Mouse (Mus musculus): ENCODE data around the gene Smtnl2. TPM values are rescaled to one million over a fixed set of nuclear protein-coding genes. Genes with fewer than 3 reads are reported as not detected.

Smtnl2 gene
- polyA plus RNA-seq, 1 experiment from 2014 or later, result 8.9 TPM

GRCm38 (mm10) chr11:72394694-72395093 lies 16.8 kb downstream of the Smtnl2 start:
- H3K4me1 ChIP-seq (replicated peaks), result peaks cover 7% of the 10 kb centered on the region; the same call in 1 of the 2 replicates
- WGBS, result 88% methylated on average over 2 of the region's 2 CpGs
- no peak for ATAC-seq (ENCODE audit: low read depth)
- no peaks in the 10 kb centered on the region for H3K27me3 ChIP-seq
- no peak overlapping the region for H3K4me2 ChIP-seq
- H3K9ac ChIP-seq, result no peak overlapping the region
- no peak overlapping the region for H3K27ac ChIP-seq (replicated peaks)
- no peaks in the 10 kb centered on the region for H3K36me3 ChIP-seq
- no peaks in the 10 kb centered on the region for H3K9me3 ChIP-seq
- H3K4me3 ChIP-seq, result no peak overlapping the region

- H3K9me3 ChIP-seq, result no peaks in the 10 kb centered on the region
- ATAC-seq (ENCODE audit: low read depth), result peak; percentile 47; the same call in 1 of the 2 replicates
- H3K27ac ChIP-seq (replicated peaks), result 0 out of 2 replicates have a peak overlapping the region, but pooled peaks have one; percentile 13
- WGBS, result 39% methylated on average over 5 of the region's 5 CpGs
- no peak overlapping the region for H3K4me2 ChIP-seq
- H3K4me1 ChIP-seq (replicated peaks), result peaks cover 7% of the 10 kb centered on the region; the same call in 1 of the 2 replicates
- no peaks in the 10 kb centered on the region for H3K27me3 ChIP-seq
- no peak overlapping the region for H3K4me3 ChIP-seq
- H3K9ac ChIP-seq, result no peak overlapping the region
- H3K36me3 ChIP-seq, result no peaks in the 10 kb centered on the region
Measured at GRCm38 (mm10) chr11:72393669-72394068, 17.8 kb downstream of the Smtnl2 start.

GRCm38 (mm10) chr11:72393243-72393642 lies 18.3 kb downstream of the Smtnl2 start:
- no peaks in the 10 kb centered on the region for H3K9me3 ChIP-seq
- H3K27me3 ChIP-seq, result no peaks in the 10 kb centered on the region
- H3K27ac ChIP-seq (replicated peaks), result 0 out of 2 replicates have a peak overlapping the region, but pooled peaks have one; percentile 13
- H3K9ac ChIP-seq, result no peak overlapping the region
- no peaks in the 10 kb centered on the region for H3K36me3 ChIP-seq
- H3K4me1 ChIP-seq (replicated peaks), result peaks cover 7% of the 10 kb centered on the region; the same call in 1 of the 2 replicates
- WGBS, result 91% methylated on average over 3 of the region's 3 CpGs
- ATAC-seq (ENCODE audit: low read depth), result no peak
- H3K4me3 ChIP-seq, result no peak overlapping the region
- H3K4me2 ChIP-seq, result no peak overlapping the region

- Histone ChIP-seq H3K27me3 (no peaks in the 10 kb centered on the region), H3K4me3 (no peak overlapping the region), H3K4me2 (no peak overlapping the region), H3K27ac (replicated peaks) (no peak overlapping the region), H3K9me3 (no peaks in the 10 kb centered on the region), H3K4me1 (replicated peaks) (peaks cover 7% of the 10 kb centered on the region; the same call in 1 of the 2 replicates), H3K9ac (no peak overlapping the region), H3K36me3 (no peaks in the 10 kb centered on the region)
- 91% methylated on average over 13 of the region's 13 CpGs for WGBS
- ATAC-seq (ENCODE audit: low read depth), result no peak
Measured at GRCm38 (mm10) chr11:72391181-72391580, 20.3 kb downstream of the Smtnl2 start.

- Histone ChIP-seq H3K9me3 (no peaks in the 10 kb centered on the region), H3K4me3 (no peak overlapping the region), H3K27ac (replicated peaks) (no peak overlapping the region), H3K36me3 (no peaks in the 10 kb centered on the region), H3K4me2 (no peak overlapping the region), H3K4me1 (replicated peaks) (peaks cover 7% of the 10 kb centered on the region; the same call in 1 of the 2 replicates), H3K9ac (no peak overlapping the region), H3K27me3 (no peaks in the 10 kb centered on the region)
- 88% methylated on average over 7 of the region's 7 CpGs for WGBS
- ATAC-seq (ENCODE audit: low read depth), result no peak
Measured at GRCm38 (mm10) chr11:72389407-72390142, 21.9 kb downstream of the Smtnl2 start.

GRCm38 (mm10) chr11:72388113-72388529 lies 23.4 kb downstream of the Smtnl2 start:
- no peaks in the 10 kb centered on the region for H3K27me3 ChIP-seq
- H3K4me2 ChIP-seq, result no peak overlapping the region
- H3K36me3 ChIP-seq, result no peaks in the 10 kb centered on the region
- H3K4me3 ChIP-seq, result no peak overlapping the region
- no peaks in the 10 kb centered on the region for H3K4me1 ChIP-seq (replicated peaks)
- 92% methylated on average over 6 of the region's 6 CpGs for WGBS
- no peak overlapping the region for H3K9ac ChIP-seq
- ATAC-seq (ENCODE audit: low read depth), result no peak
- no peaks in the 10 kb centered on the region for H3K9me3 ChIP-seq
- no peak overlapping the region for H3K27ac ChIP-seq (replicated peaks)

- Histone ChIP-seq H3K4me1 (replicated peaks) (peaks cover 4% of the 10 kb centered on the region; the same call in 1 of the 2 replicates), H3K4me2 (no peak overlapping the region), H3K27ac (replicated peaks) (no peak overlapping the region), H3K36me3 (no peaks in the 10 kb centered on the region), H3K27me3 (no peaks in the 10 kb centered on the region), H3K9me3 (no peaks in the 10 kb centered on the region), H3K9ac (no peak overlapping the region), H3K4me3 (no peak overlapping the region)
- 76% methylated on average over 4 of the region's 4 CpGs for WGBS
- ATAC-seq (ENCODE audit: low read depth), result no peak
Measured at GRCm38 (mm10) chr11:72379351-72379750, 32.2 kb downstream of the Smtnl2 start.

- Histone ChIP-seq H3K36me3 (no peaks in the 10 kb centered on the region), H3K27ac (replicated peaks) (no peak overlapping the region), H3K9ac (no peak overlapping the region), H3K9me3 (no peaks in the 10 kb centered on the region), H3K4me2 (no peak overlapping the region), H3K4me3 (no peak overlapping the region), H3K27me3 (no peaks in the 10 kb centered on the region), H3K4me1 (replicated peaks) (peaks cover 4% of the 10 kb centered on the region; the same call in 1 of the 2 replicates)
- 79% methylated on average over 7 of the region's 7 CpGs for WGBS
- ATAC-seq (ENCODE audit: low read depth), result no peak
Measured at GRCm38 (mm10) chr11:72378222-72378621, 33.3 kb downstream of the Smtnl2 start.

GRCm38 (mm10) chr11:72376562-72376961 lies 35.0 kb downstream of the Smtnl2 start:
- H3K4me2 ChIP-seq, result no peak overlapping the region
- no peak overlapping the region for H3K9ac ChIP-seq
- no peak overlapping the region for H3K4me3 ChIP-seq
- no peak overlapping the region for H3K27ac ChIP-seq (replicated peaks)
- H3K27me3 ChIP-seq, result no peaks in the 10 kb centered on the region
- H3K9me3 ChIP-seq, result no peaks in the 10 kb centered on the region
- ATAC-seq (ENCODE audit: low read depth), result no peak
- peaks cover 4% of the 10 kb centered on the region; the same call in 1 of the 2 replicates for H3K4me1 ChIP-seq (replicated peaks)
- WGBS, result 88% methylated on average over 2 of the region's 2 CpGs
- H3K36me3 ChIP-seq, result no peaks in the 10 kb centered on the region

- H3K9me3 ChIP-seq, result no peaks in the 10 kb centered on the region
- 45% methylated on average over 12 of the region's 12 CpGs for WGBS
- ATAC-seq (ENCODE audit: low read depth), result no peak
Measured at GRCm38 (mm10) chr11:72369904-72370672, 41.4 kb downstream of the Smtnl2 start.

GRCm38 (mm10) chr11:72367934-72368674 lies 43.4 kb downstream of the Smtnl2 start:
- no peaks in the 10 kb centered on the region for H3K9me3 ChIP-seq
- no peak for ATAC-seq (ENCODE audit: low read depth)
- H3K27ac ChIP-seq (replicated peaks), result no peak overlapping the region
- 64% methylated on average over 11 of the region's 11 CpGs for WGBS
- H3K27me3 ChIP-seq, result no peaks in the 10 kb centered on the region
- no peaks in the 10 kb centered on the region for H3K4me1 ChIP-seq (replicated peaks)
- no peak overlapping the region for H3K9ac ChIP-seq
- no peaks in the 10 kb centered on the region for H3K36me3 ChIP-seq
- H3K4me3 ChIP-seq, result no peak overlapping the region
- no peak overlapping the region for H3K4me2 ChIP-seq

More at GRCm38 (mm10) chr11:72369904-72370672, 41.4 kb downstream of the Smtnl2 start:
- Histone ChIP-seq H3K9ac (no peak overlapping the region), H3K4me2 (no peak overlapping the region), H3K4me3 (no peak overlapping the region), H3K4me1 (replicated peaks) (no peaks in the 10 kb centered on the region), H3K27ac (replicated peaks) (no peak overlapping the region), H3K36me3 (no peaks in the 10 kb centered on the region), H3K27me3 (no peaks in the 10 kb centered on the region)

All from neural tube, embryonic 13.5 days (tissue).